Mouse (Mus musculus) cerebellum, adult 9-10 months (tissue): ENCODE measurements around the gene Skida1.
A peak's percentile ranks its signal among the peaks of the same experiment; 100 is the strongest.
"Not testable (repeated sequence)": the region's sequence is repeated elsewhere in the genome, so short reads cannot be mapped to it uniquely, and the experiment has no call there.

ENCODE experiments used
- DNase-seq: peaks from one replicate; pipeline ENCODE4 v3.0.0; 2022

Gene Skida1

GRCm38 (mm10) chr2:18048453-18049075 lies at the start of gene Skida1:
Gene Skida1, minus strand, starts transcription at chr2:18049051.
- no peak for DNase-seq

GRCm38 (mm10) chr2:18095804-18096203 lies 47.0 kb upstream of the Skida1 start:
- no peak for DNase-seq

- DNase-seq = no peak
These were observed 45.5 kb upstream of the Skida1 start for GRCm38 (mm10) chr2:18094319-18094718.

DNA sequence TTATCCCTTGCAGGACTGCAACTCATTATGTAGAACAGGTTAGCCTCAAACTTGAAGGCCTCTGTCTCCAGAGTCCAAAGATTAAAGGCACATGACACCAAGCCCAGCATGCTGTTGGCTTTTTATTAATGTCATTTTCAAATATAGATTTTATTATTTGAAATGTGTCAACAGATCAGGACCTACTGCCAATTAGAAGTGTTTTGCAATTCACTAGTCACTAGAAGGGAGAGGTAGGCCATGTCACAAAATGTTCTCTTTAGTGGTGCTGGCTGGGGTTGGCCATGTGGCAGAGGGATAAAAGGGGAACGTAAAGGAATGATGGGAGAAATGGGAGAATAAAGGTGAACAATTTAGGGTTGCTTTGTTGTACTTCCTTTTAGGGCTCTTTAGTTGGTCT lies 45.0 kb upstream of the Skida1 start:
- no peak for DNase-seq

DNA sequence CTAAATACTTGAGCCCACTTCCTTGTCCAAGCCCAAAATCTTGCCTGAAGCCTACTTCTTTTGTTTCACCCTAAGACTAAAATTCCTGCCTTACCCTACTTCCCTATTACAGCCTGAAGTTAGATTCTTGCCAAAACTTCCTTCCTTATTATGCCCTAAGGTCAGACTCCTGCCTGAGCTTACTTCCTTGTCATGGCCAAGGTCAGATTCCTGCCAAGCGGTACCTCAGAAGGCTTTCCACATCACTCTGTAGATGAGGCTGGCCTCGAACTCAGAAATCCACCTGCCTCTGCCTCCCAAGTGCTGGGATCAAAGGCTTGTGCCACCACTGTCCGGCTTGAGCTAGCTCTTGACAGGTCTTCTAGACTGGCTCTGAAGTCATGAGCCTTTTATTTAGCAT lies 38.8 kb upstream of the Skida1 start:
- not testable (repeated sequence) for DNase-seq

DNA sequence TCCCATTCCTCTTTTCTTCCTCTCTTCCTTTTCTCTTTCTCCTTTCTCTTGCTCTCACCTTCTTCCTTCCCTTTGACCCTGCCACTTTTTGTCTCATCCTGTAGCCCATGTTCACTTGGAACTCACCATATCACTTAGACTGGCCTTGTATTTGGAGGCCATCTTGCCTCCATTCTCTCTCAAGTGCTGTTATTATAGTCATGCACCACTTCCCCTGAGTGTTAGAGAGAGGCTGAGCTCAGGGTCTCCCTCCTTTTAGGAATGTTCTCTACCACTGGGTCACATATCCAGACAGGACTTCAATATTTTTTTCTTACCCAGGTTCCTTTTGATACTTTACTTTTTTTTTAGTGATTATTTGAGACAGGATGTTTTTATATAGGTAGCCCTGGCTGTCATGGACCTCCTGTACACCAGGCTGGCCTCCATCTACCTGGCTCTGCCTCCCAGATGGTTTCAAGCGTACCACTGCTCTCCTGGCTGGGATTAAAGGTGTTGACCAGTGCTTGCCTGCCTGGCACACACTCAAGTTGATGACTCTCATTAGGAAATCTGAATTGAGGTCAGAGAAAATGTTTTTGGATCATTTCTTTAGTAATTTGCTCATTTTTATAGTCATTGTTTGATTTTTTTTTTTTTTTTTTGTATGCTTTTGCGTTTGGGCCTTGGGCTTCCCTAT lies 31.5 kb upstream of the Skida1 start:
- peak; percentile 76 for DNase-seq

DNA sequence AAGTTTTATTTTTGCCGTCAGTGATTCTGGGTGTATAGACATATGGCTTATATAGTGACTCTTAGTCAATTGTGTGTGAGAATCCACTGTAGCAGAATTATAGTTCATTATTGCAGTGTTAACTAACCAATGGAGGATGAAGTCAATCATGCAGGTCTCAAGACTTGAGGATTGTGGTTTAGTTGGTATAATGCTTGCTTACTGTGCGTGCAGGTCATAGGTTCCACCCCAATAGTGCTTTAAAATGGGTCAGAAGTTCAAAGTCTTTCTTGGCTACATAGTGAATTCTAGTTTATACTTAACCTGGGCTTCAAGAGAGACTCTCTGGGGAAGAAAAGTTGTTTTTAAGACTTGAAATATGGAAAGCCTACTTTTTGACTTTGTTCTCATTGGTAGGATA lies 23.1 kb upstream of the Skida1 start:
- no peak for DNase-seq

DNA sequence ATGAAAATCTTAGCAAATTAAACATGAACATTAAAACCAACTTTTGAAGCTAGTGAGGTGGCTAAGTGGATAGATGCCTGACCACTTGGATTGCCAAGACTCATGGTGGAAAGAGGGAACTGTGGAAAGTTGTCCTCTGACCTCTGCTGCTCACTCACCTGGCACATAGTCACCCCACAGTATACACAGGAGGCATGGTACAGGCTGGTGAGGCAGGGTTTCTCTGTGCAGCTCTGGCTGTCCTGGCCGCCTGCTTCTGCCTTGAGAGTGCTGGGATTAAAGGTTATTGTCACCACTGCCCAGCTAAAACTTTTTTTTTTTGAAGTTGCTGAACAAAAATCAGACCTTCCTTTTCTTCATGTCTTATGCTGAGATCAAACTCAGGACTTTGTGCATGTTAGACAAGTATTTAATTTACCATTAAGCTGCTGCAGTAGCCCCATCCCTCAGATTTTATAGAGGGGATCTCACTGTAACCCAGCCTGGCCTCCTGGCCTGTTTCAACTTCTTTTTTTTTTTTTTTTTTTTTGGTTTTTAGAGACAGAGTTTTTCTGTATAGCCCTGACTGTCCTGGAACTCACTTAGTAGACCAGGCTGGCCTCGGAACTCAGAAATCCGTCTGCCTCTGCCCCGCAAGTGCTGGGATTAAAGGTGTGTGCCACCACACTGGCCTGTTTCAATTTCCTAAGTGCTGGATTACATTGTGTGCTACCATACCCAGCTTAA lies 19.4 kb upstream of the Skida1 start:
- no peak for DNase-seq

- no peak for DNase-seq
These were observed 17.6 kb upstream of the Skida1 start for GRCm38 (mm10) chr2:18066436-18066835.

DNA sequence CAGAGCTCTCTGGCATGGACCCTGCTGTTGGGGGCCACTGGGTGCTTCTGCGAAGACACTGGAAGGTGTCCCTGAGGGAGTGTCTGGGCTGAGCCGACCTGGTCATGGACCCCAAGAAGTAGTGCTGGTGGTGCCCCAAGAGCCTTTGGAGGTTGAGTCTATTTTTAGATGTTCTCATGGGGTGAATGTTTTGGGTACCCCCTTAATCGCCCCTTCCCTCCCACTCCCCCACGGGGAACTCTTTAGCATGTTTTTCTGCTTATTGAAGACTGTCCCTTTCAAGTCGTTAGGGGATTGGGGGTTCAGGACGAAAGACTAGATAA lies 16.8 kb upstream of the Skida1 start:
- no peak for DNase-seq

- DNase-seq = peak; percentile 83
These were observed 16.3 kb upstream of the Skida1 start for GRCm38 (mm10) chr2:18064941-18065707.

GRCm38 (mm10) chr2:18064356-18064858 lies 15.6 kb upstream of the Skida1 start:
- DNase-seq = peak; percentile 93

GRCm38 (mm10) chr2:18063763-18064251 lies 15.0 kb upstream of the Skida1 start:
- DNase-seq = peak; percentile 86

GRCm38 (mm10) chr2:18060396-18060795 lies 11.5 kb upstream of the Skida1 start:
- DNase-seq = no peak

DNA sequence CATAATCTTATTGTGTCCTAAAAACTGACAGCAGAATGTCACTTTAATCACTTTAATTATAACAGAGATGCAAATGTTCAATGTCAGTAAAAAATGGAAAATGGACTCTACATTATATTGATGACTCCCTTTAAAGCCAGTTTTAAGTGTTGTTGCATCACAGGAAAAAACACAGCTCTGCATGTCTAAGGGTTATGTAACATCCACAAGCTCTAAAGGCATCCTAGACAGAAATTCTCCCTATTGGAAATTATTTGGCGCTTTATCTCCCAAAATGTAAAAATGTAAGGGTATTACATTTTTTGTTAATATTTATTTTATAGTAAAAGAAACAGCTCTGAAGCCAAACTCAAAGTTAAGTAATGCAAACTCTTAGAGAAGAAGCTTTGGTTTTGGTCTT lies 11.0 kb upstream of the Skida1 start:
- DNase-seq = no peak

GRCm38 (mm10) chr2:18059063-18059462 lies 10.2 kb upstream of the Skida1 start:
- DNase-seq = no peak

DNA sequence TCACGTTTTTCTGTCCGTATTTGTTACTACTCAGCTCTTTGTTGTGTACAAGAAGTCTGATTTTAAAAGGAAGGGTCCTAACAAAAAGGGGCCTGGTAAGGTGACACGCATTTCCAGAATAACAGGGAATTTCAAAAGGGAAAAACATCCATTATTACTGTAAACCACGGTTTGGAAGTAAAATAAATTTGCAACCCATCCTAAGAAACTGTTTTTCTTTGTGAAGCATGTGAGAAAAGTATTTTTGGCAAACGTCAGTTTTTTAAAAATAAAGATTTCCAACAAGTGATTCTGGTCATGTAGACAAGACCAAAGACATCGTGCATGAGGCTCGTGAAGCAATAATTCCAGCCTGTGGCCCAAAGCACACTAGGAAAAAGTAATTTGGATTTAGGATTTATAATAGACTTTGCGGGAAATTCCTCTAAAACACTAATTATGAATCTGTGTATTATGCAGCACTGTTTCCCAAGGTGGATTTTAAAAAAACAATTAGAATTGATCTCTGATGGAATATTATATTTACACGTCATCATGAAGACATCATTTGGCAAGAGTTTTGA lies 9.4 kb upstream of the Skida1 start:
- no peak for DNase-seq

DNA sequence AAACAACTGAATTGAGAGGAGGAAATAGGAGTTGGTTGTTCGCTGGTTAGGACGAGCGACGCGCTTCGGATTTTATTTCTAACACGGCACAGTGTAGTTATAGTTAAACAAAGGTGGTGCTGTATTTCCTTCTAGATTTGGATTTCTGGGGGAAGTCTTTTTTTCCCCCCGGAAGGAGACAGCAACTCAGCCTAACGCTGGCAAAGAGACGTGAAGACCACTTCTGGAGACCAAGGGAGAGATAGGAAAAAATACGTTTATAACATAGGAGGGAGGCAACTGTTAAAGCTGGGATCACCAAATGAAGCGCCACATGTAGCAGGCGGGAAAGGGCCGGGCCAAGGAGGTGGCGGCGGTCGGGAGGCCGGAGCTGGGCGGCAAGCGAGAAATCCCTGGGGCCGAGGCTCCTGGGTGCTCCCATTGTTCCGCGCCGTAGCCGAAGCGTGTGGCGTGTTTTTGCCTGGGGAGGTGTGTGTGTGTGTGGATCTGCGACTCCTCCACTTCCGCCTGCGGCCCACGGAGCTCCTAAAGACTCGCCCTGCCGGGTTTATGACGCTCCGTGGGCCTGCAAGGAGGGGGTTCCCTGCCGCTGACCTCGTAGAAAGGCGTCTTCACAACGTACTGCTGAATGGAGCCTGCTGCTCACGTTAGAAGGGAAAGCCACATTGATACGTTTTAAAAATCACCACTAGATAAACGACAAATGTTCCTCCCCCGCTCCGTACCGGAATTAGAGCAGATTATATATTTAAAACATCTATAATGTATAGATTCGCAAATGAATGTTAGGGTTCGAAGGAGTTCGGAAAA lies 8.7 kb upstream of the Skida1 start:
- peak; percentile 64 for DNase-seq

DNA sequence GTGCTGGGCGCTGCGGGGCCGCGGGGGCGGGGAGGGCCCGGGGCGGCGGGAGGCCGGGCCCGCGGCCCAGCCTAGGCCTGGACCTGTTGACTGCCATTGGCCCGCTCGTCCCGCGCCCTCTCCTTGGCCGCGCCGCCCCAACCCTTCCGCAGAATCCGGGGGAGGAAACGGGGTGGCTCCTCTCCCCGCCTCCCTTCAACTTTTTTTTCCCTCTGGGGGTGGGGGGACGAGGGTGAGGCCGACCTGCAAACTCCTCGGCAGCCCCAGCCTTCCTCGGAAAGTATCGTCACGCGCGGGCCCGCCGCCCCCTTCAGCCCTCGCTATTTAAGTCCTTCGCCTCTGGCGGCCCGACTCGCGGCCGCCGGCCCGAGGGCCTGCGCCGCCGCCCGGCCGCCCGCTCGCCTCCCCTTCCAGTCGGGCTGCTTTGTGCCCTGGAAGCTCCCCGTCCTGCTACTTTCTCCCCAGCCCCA lies 8.0 kb upstream of the Skida1 start:
- peak; percentile 91 for DNase-seq

DNA sequence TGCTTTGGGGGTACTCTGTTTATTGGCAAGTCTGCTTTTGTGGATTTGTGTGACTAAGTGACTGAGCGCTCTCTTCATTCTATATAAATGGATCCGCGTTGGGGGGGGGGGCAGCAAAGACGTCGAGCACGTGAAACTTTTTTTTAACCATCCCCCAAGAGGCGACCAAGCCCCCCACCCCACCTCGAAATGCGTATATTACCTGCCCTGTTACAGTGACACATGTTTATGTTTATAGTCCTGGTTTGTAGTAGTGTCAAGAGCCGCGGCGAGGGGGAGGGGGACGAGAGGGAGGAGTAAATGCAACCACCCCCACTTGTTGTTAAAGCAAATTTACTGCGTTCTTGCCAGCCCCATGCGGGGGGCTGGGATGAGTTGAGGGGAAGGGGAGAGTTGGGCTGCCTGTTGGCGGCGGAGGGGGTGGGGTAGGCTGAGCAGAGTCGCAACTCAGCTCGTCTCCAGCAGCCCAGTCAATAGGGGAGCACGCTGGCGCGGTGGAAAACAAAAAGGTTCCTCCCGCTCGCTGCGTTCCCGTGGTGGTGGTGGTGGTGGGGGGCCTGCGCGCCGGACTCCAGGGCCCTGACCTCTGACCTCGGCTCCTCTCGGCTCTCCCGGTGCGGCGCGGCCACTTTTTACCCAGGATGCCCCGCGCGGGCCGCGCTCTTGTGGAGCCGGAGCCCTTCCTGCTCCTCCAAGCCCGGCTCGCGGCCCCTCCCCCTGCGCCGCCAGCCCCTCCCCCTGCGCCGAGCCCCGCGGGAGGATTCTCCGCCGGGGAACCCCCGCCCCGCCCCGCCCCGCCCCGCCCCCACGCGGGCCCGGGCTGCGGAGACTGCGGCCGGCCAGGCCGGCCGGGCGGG lies 7.3 kb upstream of the Skida1 start:
- DNase-seq = peak; percentile 94
